Mouse (Mus musculus) left cerebral cortex, postnatal 36 days (tissue): ENCODE results near the gene C1qtnf7. TPM values are rescaled to one million over a fixed set of nuclear protein-coding genes. Genes with fewer than 3 reads are reported as not detected.

Experiments
- total RNA-seq, 2 experiments: library from RNA; stranded (reverse); gene quantifications; 2 replicates each; pipeline ENCODE4 v1.2.3; 2021

Gene C1qtnf7
- total RNA-seq, 2 experiments from 2014 or later = 1.2 to 1.3 TPM

Other genes starting within 250 kb of the C1qtnf7 start
- 10 to 100 TPM; 16.0 to 17.9 TPM for gene Cc2d2a, start 146.8 kb downstream of the C1qtnf7 start, total RNA-seq